Mouse (Mus musculus): Measurements from ENCODE around the gene Mipep.

The Mipep gene

GRCm38 (mm10) chr14:60756271-60756670 is 28.1 kb upstream of the Mipep start:
- CTCF ChIA-PET: no interaction called here

GRCm38 (mm10) chr14:60757265-60757664 is 27.1 kb upstream of the Mipep start:
- CTCF ChIA-PET: no interaction called here

GRCm38 (mm10) chr14:60757722-60758121 is 26.7 kb upstream of the Mipep start:
- CTCF ChIA-PET: no interaction called here

DNA sequence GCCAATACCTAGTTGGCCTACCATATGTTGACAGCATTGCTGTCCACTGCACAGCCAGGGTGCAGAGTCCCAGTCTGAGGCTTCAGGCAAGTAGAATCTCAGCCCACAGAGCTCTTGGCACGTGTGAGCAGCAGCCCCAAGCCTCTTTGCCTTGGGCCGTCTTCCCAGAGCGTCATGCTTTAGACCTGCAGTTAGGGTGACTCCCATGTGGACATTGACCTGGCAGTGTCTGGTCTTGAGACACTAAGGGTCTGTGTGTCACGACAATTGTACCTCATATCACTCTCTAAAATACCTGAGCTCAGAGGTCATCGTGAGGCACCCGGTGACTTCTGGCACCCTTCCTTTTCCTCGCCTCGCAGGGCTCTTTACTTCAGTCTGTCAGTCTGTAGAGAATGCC is 25.3 kb upstream of the Mipep start:
- CTCF ChIA-PET: interaction anchor here (0.5 to 0.6 kb wide), 2 partner anchors 70 to 239 kb away, joined by 3 to 4 read pairs; no protein-coding TSS in a partner anchor

GRCm38 (mm10) chr14:60761801-60762200 is 22.6 kb upstream of the Mipep start:
- CTCF ChIA-PET: interaction anchor here (0.8 kb wide), 1 partner anchor 43 kb away, joined by 3 read pairs; no protein-coding TSS in a partner anchor

DNA sequence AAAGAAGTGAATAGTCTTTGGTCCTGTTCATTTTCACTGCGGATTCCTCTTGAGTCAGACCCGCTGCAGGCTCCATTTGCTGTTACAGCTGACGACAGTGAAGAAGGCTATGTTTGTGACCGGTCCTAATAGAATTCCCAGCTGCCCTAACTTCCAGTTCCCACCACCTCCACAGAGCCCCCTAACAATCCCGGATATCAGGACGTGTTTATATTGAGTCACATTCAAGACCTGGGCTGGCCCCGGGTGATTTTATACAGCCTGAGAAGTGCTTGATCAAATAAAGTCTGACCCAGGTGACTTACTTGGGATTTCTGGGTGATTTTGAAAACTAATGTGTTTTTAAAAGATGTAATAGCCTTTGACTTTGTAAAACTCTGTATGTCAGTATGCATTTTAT is 21.6 kb upstream of the Mipep start:
- CTCF ChIA-PET: no interaction called here

- CTCF ChIA-PET: no interaction called here
Observed at GRCm38 (mm10) chr14:60763746-60764145, 20.6 kb upstream of the Mipep start.

GRCm38 (mm10) chr14:60764526-60764925 is 19.8 kb upstream of the Mipep start:
- CTCF ChIA-PET: no interaction called here

GRCm38 (mm10) chr14:60765025-60765424 is 19.3 kb upstream of the Mipep start:
- CTCF ChIA-PET: no interaction called here

DNA sequence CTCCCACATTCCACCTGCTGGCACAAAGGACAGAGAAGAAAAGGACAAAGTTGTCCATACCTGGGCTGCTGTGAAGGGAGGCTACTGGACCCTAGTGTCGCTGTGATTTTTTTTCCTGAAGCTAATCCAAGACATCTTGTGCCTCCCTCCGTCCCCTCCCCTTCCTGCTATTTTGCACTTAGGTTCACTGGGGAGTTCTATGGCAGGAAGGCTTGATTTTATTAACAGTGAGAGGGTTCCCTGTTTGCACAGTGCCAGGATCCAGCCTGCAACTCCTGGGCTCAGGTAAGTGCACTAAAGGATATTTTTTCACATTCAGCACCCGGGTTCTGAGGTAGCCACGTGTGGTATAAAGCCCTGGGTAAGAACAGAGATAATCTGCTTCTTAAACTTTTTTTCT is 16.5 kb upstream of the Mipep start, which contains the start of gene C1qtnf9:
Gene C1qtnf9 (plus strand): TSS at position 251 of the 400 bp plus-strand sequence.
- CTCF ChIA-PET: no interaction called here

DNA sequence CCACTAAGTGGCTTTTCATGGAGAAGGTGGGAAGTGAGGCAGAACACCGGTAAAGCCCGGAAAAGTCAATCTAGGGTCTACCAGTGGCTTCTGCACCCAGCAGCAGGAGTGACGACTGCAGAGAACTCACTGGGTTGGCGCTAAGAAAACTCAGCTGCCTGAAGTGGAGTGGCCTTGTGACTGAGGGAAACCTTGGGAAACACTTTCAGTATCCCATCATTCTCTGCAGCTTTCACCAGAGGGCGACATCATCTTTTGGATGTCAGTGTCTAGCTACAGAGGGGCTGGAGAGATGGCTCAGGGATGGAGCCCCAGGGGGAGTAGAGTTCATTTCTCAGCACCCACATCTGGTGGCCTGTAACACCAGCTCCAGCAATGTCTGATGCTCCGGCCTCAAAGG is 15.0 kb upstream of the Mipep start:
- CTCF ChIA-PET: interaction anchor here (0.7 to 1.1 kb wide), 2 partner anchors 12 to 256 kb away, joined by 3 to 5 read pairs; no protein-coding TSS in a partner anchor

DNA sequence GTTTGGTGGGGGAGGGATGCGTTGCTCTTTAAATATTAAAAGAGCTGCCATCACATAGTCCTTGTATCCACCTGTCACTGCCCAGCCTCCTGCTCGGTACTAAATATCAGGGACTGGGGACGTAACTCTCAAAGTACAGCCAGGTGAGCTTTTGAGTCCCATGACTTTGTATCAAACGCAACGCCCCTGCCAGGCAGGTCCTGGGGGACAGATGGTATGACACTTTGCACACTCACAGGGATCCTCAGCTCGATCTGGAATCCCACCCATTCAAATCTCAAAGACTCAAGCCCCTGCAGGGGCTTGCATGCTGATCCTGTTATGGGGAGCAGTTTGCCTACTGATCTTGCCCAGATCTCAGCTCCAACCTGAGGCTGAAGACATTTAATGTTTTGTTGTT is 13.8 kb upstream of the Mipep start:
- CTCF ChIA-PET: interaction anchor here (0.8 to 1.1 kb wide), 4 partner anchors 10 to 58 kb away, joined by 3 to 5 read pairs (median 3); no protein-coding TSS in a partner anchor

DNA sequence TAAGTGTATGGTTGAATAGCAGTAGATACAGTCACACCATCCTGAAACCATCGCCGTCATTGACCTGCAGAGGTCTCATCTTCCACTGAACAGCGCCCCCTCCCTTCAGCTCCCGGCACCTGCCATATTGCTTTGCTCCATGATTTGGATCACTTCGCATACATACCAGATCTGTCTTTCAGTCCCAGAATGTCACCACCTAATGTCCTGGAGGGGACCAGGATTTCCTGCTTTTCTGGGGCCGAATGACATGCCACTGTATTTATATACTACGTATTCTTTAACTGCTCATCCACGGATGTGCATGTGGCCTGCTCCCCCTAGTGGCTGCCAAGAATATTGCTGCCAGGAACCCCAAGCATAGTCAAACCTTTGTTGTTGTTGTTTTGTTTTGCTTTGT is 13.3 kb upstream of the Mipep start:
- CTCF ChIA-PET: interaction anchor here (0.7 to 1.1 kb wide), 5 partner anchors 11 to 506 kb away, joined by 3 to 7 read pairs (median 3); no protein-coding TSS in a partner anchor

GRCm38 (mm10) chr14:60773476-60773875 is 10.9 kb upstream of the Mipep start:
- CTCF ChIA-PET: no interaction called here

DNA sequence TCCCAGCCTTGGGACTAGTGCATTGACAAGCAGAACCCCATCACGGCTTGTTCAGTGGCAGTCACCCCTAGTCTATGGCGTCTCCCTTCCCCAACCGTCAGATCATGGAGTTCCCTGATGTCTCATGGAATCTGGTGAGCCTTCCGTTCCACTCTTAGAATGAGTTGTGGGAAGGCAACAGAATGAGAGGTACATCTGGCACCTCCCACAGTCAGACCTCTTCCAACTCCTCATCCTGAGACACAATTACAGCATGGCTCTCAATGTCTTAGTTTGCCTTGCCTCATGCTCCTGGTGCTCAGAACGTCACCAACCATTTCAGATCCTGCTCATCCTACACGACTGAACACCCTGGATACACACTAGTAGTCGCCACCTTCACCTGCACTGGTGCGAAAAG is 7.9 kb upstream of the Mipep start:
- CTCF ChIA-PET: no interaction called here

- CTCF ChIA-PET: interaction anchor here (0.6 kb wide), 1 partner anchor 325 kb away, joined by 3 read pairs; no protein-coding TSS in a partner anchor
Observed at GRCm38 (mm10) chr14:60777485-60777919, 6.9 kb upstream of the Mipep start.

GRCm38 (mm10) chr14:60779198-60779597 is 5.2 kb upstream of the Mipep start:
- CTCF ChIA-PET: no interaction called here

DNA sequence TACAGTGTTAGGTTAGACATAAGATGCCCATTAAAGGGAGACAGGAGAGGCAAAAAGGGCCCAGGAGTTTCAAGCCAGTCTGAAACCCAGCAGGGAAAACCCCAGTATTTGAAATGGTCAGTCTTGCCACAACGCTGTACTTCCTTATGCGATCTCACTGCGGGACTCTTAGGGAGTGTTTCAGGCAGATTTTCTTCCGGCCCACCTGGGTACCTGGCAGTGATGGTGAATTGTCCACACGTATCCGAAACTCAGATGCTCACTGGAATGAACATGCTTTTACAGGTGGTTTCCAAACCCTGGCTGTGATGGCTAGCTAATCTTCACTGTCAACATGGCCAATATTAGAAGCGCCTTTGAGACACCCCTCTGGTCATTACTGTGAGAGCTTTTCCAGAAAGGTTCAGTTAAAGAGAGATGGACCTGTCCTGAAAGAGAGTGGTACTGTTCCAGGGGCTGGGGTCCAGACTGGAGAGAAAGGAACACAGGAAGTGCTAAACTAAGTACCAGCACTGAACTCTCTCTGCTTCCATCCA is 2.2 kb upstream of the Mipep start:
- CTCF ChIA-PET: interaction anchor here (0.6 kb wide), 1 partner anchor 271 kb away, joined by 5 read pairs; no protein-coding TSS in a partner anchor

DNA sequence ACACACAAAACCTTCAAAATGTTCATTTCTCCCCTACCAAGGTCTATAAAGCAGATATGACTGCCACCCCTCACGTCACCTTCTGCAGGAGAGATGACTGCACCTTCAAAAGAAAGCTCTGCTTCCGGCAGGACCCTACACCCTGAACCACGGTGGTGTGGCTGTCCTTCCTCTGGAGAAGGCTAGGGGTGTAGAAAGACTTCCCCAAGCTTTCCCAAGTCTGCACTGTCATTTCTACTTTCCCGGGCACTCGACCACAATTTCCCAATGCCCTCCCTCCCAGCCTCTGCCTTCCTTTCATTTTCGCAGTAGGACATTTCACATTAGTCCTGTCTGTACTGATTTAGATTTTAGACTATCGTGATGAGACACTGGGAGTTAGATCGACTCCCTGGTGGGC is 1.2 kb upstream of the Mipep start:
- CTCF ChIA-PET: interaction anchor here (0.6 to 0.7 kb wide), 2 partner anchors 35 to 270 kb away, joined by 4 to 6 read pairs; no protein-coding TSS in a partner anchor

GRCm38 (mm10) chr14:60790103-60790502 is 5.7 kb downstream of the Mipep start:
- CTCF ChIA-PET: no interaction called here

DNA sequence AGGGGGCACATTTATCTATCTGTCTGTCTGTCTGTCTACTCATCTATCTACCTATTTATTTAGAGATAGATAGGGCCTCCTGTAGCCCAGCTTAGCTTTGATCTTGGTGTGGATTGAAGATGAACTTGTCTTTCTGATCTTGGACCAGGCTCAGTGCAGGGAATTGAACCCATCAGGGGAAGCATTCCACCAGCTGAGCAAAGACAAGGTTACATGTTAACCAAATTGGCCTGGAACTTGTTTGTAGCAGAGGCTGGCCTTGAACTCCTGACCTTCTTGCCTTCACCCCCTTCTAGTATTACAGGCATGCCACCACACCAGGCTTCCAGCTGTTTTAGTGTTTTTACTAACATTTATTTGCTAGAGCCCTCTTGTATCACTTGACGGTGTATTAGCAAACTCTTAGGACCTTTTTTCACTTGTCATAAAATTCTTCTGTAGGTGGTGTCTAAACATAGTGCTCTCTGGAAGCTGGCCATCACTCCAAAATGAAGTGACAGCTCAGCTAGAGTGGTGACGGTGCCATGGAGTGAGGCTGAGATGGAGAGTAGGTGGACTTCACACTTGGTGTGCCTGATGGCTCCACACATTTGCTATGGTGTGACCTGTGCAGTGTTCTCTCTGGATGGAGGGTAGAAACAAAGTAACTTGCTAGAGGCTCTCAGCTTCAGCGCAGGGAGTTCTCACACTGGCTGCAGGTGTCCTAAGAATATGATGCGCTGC is 12.4 kb downstream of the Mipep start:
- CTCF ChIA-PET: no interaction called here

- CTCF ChIA-PET: no interaction called here
Observed at GRCm38 (mm10) chr14:60797596-60797995, 13.2 kb downstream of the Mipep start.

- CTCF ChIA-PET: no interaction called here
Observed at GRCm38 (mm10) chr14:60798721-60799120, 14.3 kb downstream of the Mipep start.
